Mouse (Mus musculus): Measurements from ENCODE around the gene Srp72. TPM values are rescaled to one million over a fixed set of nuclear protein-coding genes. Genes with fewer than 3 reads are reported as not detected.
"Not testable (repeated sequence)": the region's sequence is repeated elsewhere in the genome, so short reads cannot be mapped to it uniquely, and the experiment has no call there.

Gene Srp72
- polyA plus RNA-seq, 1 experiment from 2014 or later: 93.3 TPM

GRCm38 (mm10) chr5:76957954-76958353 is 16.5 kb upstream of the Srp72 start:
- WGBS: 91% methylated on average over 1 of the region's 1 CpGs
- Histone ChIP-seq H3K27ac (ENCODE audit: low read depth, low read length) (no peak overlapping the region), H3K4me1 (ENCODE audit: control insufficient read depth, insufficient read depth, low read length) (no peaks in the 10 kb centered on the region), H3K9me3 (ENCODE audit: control insufficient read depth, low read length) (no peaks in the 10 kb centered on the region), H3K9ac (replicated peaks; ENCODE audit: low read depth, low read length) (no peak overlapping the region), H3K27me3 (ENCODE audit: control insufficient read depth, insufficient read depth, low read length) (no peaks in the 10 kb centered on the region), H3K36me3 (ENCODE audit: control insufficient read depth, insufficient read depth, low read length) (peaks cover 42% of the 10 kb centered on the region), H3K4me2 (ENCODE audit: low read depth, low read length) (no peak overlapping the region), H3K4me3 (ENCODE audit: low read depth, low read length) (no peak overlapping the region)
- ATAC-seq (ENCODE audit: low read depth): no peak

- WGBS: 89% methylated on average over 5 of the region's 5 CpGs
- H3K9me3 ChIP-seq (ENCODE audit: control insufficient read depth, low read length): no peaks in the 10 kb centered on the region
- H3K4me3 ChIP-seq (ENCODE audit: low read depth, low read length): no peak overlapping the region
- no peak overlapping the region for H3K9ac ChIP-seq (replicated peaks; ENCODE audit: low read depth, low read length)
- H3K4me1 ChIP-seq (ENCODE audit: control insufficient read depth, insufficient read depth, low read length): no peaks in the 10 kb centered on the region
- H3K27me3 ChIP-seq (ENCODE audit: control insufficient read depth, insufficient read depth, low read length): no peaks in the 10 kb centered on the region
- no peak overlapping the region for H3K4me2 ChIP-seq (ENCODE audit: low read depth, low read length)
- no peak for ATAC-seq (ENCODE audit: low read depth)
- no peak overlapping the region for H3K27ac ChIP-seq (ENCODE audit: low read depth, low read length)
- H3K36me3 ChIP-seq (ENCODE audit: control insufficient read depth, insufficient read depth, low read length): peaks cover 51% of the 10 kb centered on the region
Measured at GRCm38 (mm10) chr5:76959587-76959986, 14.9 kb upstream of the Srp72 start.

- Histone ChIP-seq H3K27ac (ENCODE audit: low read depth, low read length) (no peak overlapping the region), H3K27me3 (ENCODE audit: control insufficient read depth, insufficient read depth, low read length) (no peaks in the 10 kb centered on the region), H3K4me3 (ENCODE audit: low read depth, low read length) (no peak overlapping the region), H3K9ac (replicated peaks; ENCODE audit: low read depth, low read length) (no peak overlapping the region), H3K36me3 (ENCODE audit: control insufficient read depth, insufficient read depth, low read length) (peaks cover 52% of the 10 kb centered on the region), H3K4me2 (ENCODE audit: low read depth, low read length) (no peak overlapping the region), H3K4me1 (ENCODE audit: control insufficient read depth, insufficient read depth, low read length) (no peaks in the 10 kb centered on the region), H3K9me3 (ENCODE audit: control insufficient read depth, low read length) (no peaks in the 10 kb centered on the region)
- ATAC-seq (ENCODE audit: low read depth): no peak
- WGBS: 80% methylated on average over 11 of the region's 11 CpGs
Measured at GRCm38 (mm10) chr5:76962545-76962944, 11.9 kb upstream of the Srp72 start.

- Histone ChIP-seq H3K36me3 (ENCODE audit: control insufficient read depth, insufficient read depth, low read length) (peaks cover 44% of the 10 kb centered on the region), H3K4me1 (ENCODE audit: control insufficient read depth, insufficient read depth, low read length) (no peaks in the 10 kb centered on the region), H3K27me3 (ENCODE audit: control insufficient read depth, insufficient read depth, low read length) (no peaks in the 10 kb centered on the region), H3K27ac (ENCODE audit: low read depth, low read length) (no peak overlapping the region), H3K9me3 (ENCODE audit: control insufficient read depth, low read length) (no peaks in the 10 kb centered on the region), H3K9ac (replicated peaks; ENCODE audit: low read depth, low read length) (no peak overlapping the region), H3K4me2 (ENCODE audit: low read depth, low read length) (no peak overlapping the region), H3K4me3 (ENCODE audit: low read depth, low read length) (no peak overlapping the region)
- 95% methylated on average over 3 of the region's 3 CpGs for WGBS
- no peak for ATAC-seq (ENCODE audit: low read depth)
Measured at GRCm38 (mm10) chr5:76964651-76965050, 9.8 kb upstream of the Srp72 start.

- Histone ChIP-seq H3K4me1 (ENCODE audit: control insufficient read depth, insufficient read depth, low read length) (peaks cover 8% of the 10 kb centered on the region), H3K9me3 (ENCODE audit: control insufficient read depth, low read length) (no peaks in the 10 kb centered on the region), H3K4me3 (ENCODE audit: low read depth, low read length) (no peak overlapping the region), H3K27me3 (ENCODE audit: control insufficient read depth, insufficient read depth, low read length) (no peaks in the 10 kb centered on the region), H3K9ac (replicated peaks; ENCODE audit: low read depth, low read length) (no peak overlapping the region), H3K27ac (ENCODE audit: low read depth, low read length) (no peak overlapping the region), H3K4me2 (ENCODE audit: low read depth, low read length) (no peak overlapping the region), H3K36me3 (ENCODE audit: control insufficient read depth, insufficient read depth, low read length) (peaks cover 17% of the 10 kb centered on the region)
- ATAC-seq (ENCODE audit: low read depth): no peak
- WGBS: 83% methylated on average over 5 of the region's 5 CpGs
Measured at GRCm38 (mm10) chr5:76969250-76969649, 5.2 kb upstream of the Srp72 start.

- not testable (repeated sequence) for H3K36me3 ChIP-seq (ENCODE audit: control insufficient read depth, insufficient read depth, low read length); H3K9ac ChIP-seq (replicated peaks; ENCODE audit: low read depth, low read length); H3K27ac ChIP-seq (ENCODE audit: low read depth, low read length); H3K27me3 ChIP-seq (ENCODE audit: control insufficient read depth, insufficient read depth, low read length); H3K4me2 ChIP-seq (ENCODE audit: low read depth, low read length); H3K9me3 ChIP-seq (ENCODE audit: control insufficient read depth, low read length); ATAC-seq (ENCODE audit: low read depth); H3K4me3 ChIP-seq (ENCODE audit: low read depth, low read length)
- 81% methylated on average over 1 of the region's 1 CpGs for WGBS
- peaks cover 14% of the 10 kb centered on the region for H3K4me1 ChIP-seq (ENCODE audit: control insufficient read depth, insufficient read depth, low read length)
Measured at GRCm38 (mm10) chr5:76971115-76971514, 3.4 kb upstream of the Srp72 start.

- WGBS: 71% methylated on average over 3 of the region's 3 CpGs
- H3K9ac ChIP-seq (replicated peaks; ENCODE audit: low read depth, low read length): no peak overlapping the region; the same call in 1 of the 2 replicates
- peak overlapping the region; percentile 92 for H3K4me3 ChIP-seq (ENCODE audit: low read depth, low read length)
- H3K4me2 ChIP-seq (ENCODE audit: low read depth, low read length): peak overlapping the region; percentile 85
- H3K36me3 ChIP-seq (ENCODE audit: control insufficient read depth, insufficient read depth, low read length): peaks cover 7% of the 10 kb centered on the region; the same call in 1 of the 2 replicates
- no peaks in the 10 kb centered on the region for H3K27me3 ChIP-seq (ENCODE audit: control insufficient read depth, insufficient read depth, low read length)
- no peaks in the 10 kb centered on the region for H3K9me3 ChIP-seq (ENCODE audit: control insufficient read depth, low read length)
- no peak overlapping the region for H3K27ac ChIP-seq (ENCODE audit: low read depth, low read length)
- peaks cover 14% of the 10 kb centered on the region for H3K4me1 ChIP-seq (ENCODE audit: control insufficient read depth, insufficient read depth, low read length)
- no peak for ATAC-seq (ENCODE audit: low read depth)
Measured at GRCm38 (mm10) chr5:76973488-76973887, 995 bp upstream of the Srp72 start.

GRCm38 (mm10) chr5:76974207-76974553 is 303 bp upstream of the Srp72 start:
- no peak overlapping the region; the same call in none of the 2 replicates for H3K9ac ChIP-seq (replicated peaks; ENCODE audit: low read depth, low read length)
- ATAC-seq (ENCODE audit: low read depth): peak; percentile 55; the same call in 1 of the 2 replicates
- H3K4me2 ChIP-seq (ENCODE audit: low read depth, low read length): peak overlapping the region; percentile 85
- H3K27me3 ChIP-seq (ENCODE audit: control insufficient read depth, insufficient read depth, low read length): no peaks in the 10 kb centered on the region
- WGBS: 3% methylated on average over 17 of the region's 17 CpGs
- H3K27ac ChIP-seq (ENCODE audit: low read depth, low read length): no peak overlapping the region
- H3K4me1 ChIP-seq (ENCODE audit: control insufficient read depth, insufficient read depth, low read length): peaks cover 14% of the 10 kb centered on the region
- no peaks in the 10 kb centered on the region for H3K9me3 ChIP-seq (ENCODE audit: control insufficient read depth, low read length)
- H3K4me3 ChIP-seq (ENCODE audit: low read depth, low read length): peak overlapping the region; percentile 92
- peaks cover 3% of the 10 kb centered on the region; the same call in 1 of the 2 replicates for H3K36me3 ChIP-seq (ENCODE audit: control insufficient read depth, insufficient read depth, low read length)

- H3K27ac ChIP-seq (ENCODE audit: low read depth, low read length): no peak overlapping the region
- H3K4me1 ChIP-seq (ENCODE audit: control insufficient read depth, insufficient read depth, low read length): peaks cover 14% of the 10 kb centered on the region
- WGBS: 88% methylated on average over 8 of the region's 8 CpGs
- ATAC-seq (ENCODE audit: low read depth): no peak
- no peak overlapping the region for H3K4me3 ChIP-seq (ENCODE audit: low read depth, low read length)
- H3K27me3 ChIP-seq (ENCODE audit: control insufficient read depth, insufficient read depth, low read length): no peaks in the 10 kb centered on the region
- no peak overlapping the region for H3K9ac ChIP-seq (replicated peaks; ENCODE audit: low read depth, low read length)
- peaks cover 9% of the 10 kb centered on the region for H3K36me3 ChIP-seq (ENCODE audit: control insufficient read depth, insufficient read depth, low read length)
- peak overlapping the region; percentile 75 for H3K4me2 ChIP-seq (ENCODE audit: low read depth, low read length)
- H3K9me3 ChIP-seq (ENCODE audit: control insufficient read depth, low read length): no peaks in the 10 kb centered on the region
Measured at GRCm38 (mm10) chr5:76975736-76976135, 1.3 kb downstream of the Srp72 start.
